Mouse (Mus musculus): Measurements from ENCODE around the gene Lamb3. TPM values are rescaled to one million over a fixed set of nuclear protein-coding genes. Genes with fewer than 3 reads are reported as not detected.

Lamb3 gene
- total and polyA plus RNA-seq, 3 experiments = 10.1 to 14.6 (median 12.3) TPM

- H3K9ac ChIP-seq (ENCODE audit: insufficient read depth, low read depth) = no peak overlapping the region
- in situ Hi-C loops (cut with MboI; ENCODE audit: low pct_ligation_motif_present, low pct_unique_long_range_greater_than_20kb, low sequenced_read_pairs) (no loop called here), dilution Hi-C loops (cut with MboI; ENCODE audit: extremely low pct_ligation_motif_present, extremely low pct_unique_long_range_greater_than_20kb, low sequenced_read_pairs) (no loop called here)
- H3K27ac ChIP-seq (ENCODE audit: insufficient read depth, low read depth) = no peak overlapping the region
- H3K4me2 ChIP-seq (ENCODE audit: insufficient read depth, low read depth, poor library complexity, severe bottlenecking) = no peak overlapping the region
- no peak overlapping the region for H3K4me3 ChIP-seq (replicated peaks in 1 of 3; ENCODE audit: low read depth in 2 of 3, low read length in 2 of 3, poor library complexity in 1 of 3)
- peaks cover 12 to 27% of the 10 kb centered on the region in 2 experiments for H3K4me1 ChIP-seq (ENCODE audit: control insufficient read depth in 1 of 2, insufficient read depth in 2 of 2)
- peaks cover 5 to 42% of the 10 kb centered on the region in 2 experiments for H3K36me3 ChIP-seq (replicated peaks in 1 of 2; ENCODE audit: control insufficient read depth in 1 of 2, insufficient read depth in 1 of 2, low read length in 1 of 2)
- no peak for TF ChIP-seq POLR2AphosphoS2 (IDR thresholded peaks at IDR 0.05; ENCODE audit: low read depth, low read length)
- no peaks in the 10 kb centered on the region for H3K79me2 ChIP-seq (replicated peaks; ENCODE audit: control insufficient read depth, extremely low read depth, insufficient read depth, poor library complexity, severe bottlenecking)
- no peaks in the 10 kb centered on the region for H3K9me3 ChIP-seq (replicated peaks; ENCODE audit: low read length)
- H3K27me3 ChIP-seq (replicated peaks) = no peaks in the 10 kb centered on the region
- no peak for DNase-seq (ENCODE audit: extremely low read depth)
These were observed 54.5 kb downstream of the Lamb3 start for GRCm38 (mm10) chr1:193261897-193262548.

DNA sequence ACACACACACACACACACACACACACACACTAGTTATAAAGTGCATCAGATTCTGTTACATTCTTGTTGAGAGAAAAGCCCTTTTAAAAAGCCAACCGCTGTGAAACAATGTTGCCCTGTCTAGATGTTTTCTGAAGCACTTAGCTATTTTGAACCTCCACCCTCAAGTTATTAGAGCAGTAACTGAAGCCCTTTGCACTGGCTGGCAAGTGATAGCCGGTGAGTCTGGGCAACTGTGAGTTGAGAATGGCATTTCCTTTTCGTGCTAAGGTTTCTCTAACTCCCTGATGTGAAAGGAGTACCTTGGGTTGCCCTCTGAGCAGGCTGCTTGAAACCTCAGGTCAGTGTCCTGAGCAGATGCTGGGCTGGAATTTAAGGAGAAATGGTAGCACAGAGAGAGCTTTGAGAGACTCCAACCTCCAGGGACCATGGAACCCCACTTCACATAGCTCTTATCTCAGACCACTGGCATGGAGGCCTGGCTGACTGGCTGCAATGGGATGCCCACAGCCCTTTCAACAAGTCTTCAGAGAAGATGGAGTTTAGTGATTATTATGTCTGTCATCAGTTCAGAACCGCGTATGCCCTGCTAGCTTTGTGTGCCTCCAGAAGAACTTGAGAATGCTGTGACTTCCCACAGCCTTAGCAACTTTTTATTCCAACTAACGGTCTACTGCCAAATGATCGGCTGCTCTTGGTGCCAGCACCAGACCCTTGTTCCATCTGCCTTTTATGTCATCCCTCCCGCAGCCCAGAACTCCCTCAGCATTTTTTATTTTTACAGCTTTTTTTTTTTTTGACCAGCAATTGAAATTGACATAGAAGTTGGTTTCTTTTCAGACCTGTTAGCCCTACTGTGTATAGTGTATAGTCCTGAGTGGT lies 55.8 kb downstream of the Lamb3 start:
- TF ChIP-seq MAZ (IDR thresholded peaks at IDR 0.05; ENCODE audit: low read depth, low read length) = no peak
- TF ChIP-seq TBP (conservative IDR thresholded peaks at IDR 0.05; ENCODE audit: low read depth, low read length) = no peak
- TF ChIP-seq CHD1 (IDR thresholded peaks at IDR 0.05; ENCODE audit: low read depth, low read length) = no peak
- TF ChIP-seq MAX (IDR thresholded peaks at IDR 0.05; ENCODE audit: low read length) = no peak
- no peak for TF ChIP-seq ZMIZ1 (IDR thresholded peaks at IDR 0.05; ENCODE audit: low read depth, low read length)
- no peak for TF ChIP-seq ZNF384 (IDR thresholded peaks at IDR 0.05; ENCODE audit: low read depth, low read length)
- TF ChIP-seq USF1 (IDR thresholded peaks at IDR 0.05; ENCODE audit: low read depth, low read length) = no peak
- no peak for TF ChIP-seq NRF1 (IDR thresholded peaks at IDR 0.05; ENCODE audit: low read depth, low read length)
- no peak for TF ChIP-seq USF2 (conservative IDR thresholded peaks at IDR 0.05; ENCODE audit: low read depth, low read length)
- TF ChIP-seq JUN (IDR thresholded peaks at IDR 0.05; ENCODE audit: insufficient read depth, low read depth, low read length) = no peak
- TF ChIP-seq HCFC1 (IDR thresholded peaks at IDR 0.05; ENCODE audit: low read depth, low read length) = no peak
- no peak for TF ChIP-seq ZC3H11A (IDR thresholded peaks at IDR 0.05; ENCODE audit: low read depth, low read length)
- no peak for TF ChIP-seq TCF12 (IDR thresholded peaks at IDR 0.05; ENCODE audit: low read depth, low read length)
- H3K4me1 ChIP-seq (ENCODE audit: control insufficient read depth in 1 of 2, insufficient read depth in 2 of 2) = peaks cover 12 to 27% of the 10 kb centered on the region in 2 experiments
- H3K9ac ChIP-seq (ENCODE audit: insufficient read depth, low read depth) = no peak overlapping the region
- peak overlapping the region in 1 of 3 experiments; percentile 16 for H3K4me3 ChIP-seq (replicated peaks in 1 of 3; ENCODE audit: low read depth in 2 of 3, low read length in 2 of 3, poor library complexity in 1 of 3)
- H3K9me3 ChIP-seq (replicated peaks; ENCODE audit: low read length) = no peaks in the 10 kb centered on the region
- no peaks in the 10 kb centered on the region for H3K27me3 ChIP-seq (replicated peaks)
- no peak for DNase-seq (ENCODE audit: extremely low read depth)
- in situ Hi-C loops (cut with MboI; ENCODE audit: low pct_ligation_motif_present, low pct_unique_long_range_greater_than_20kb, low sequenced_read_pairs) (no loop called here), dilution Hi-C loops (cut with MboI; ENCODE audit: extremely low pct_ligation_motif_present, extremely low pct_unique_long_range_greater_than_20kb, low sequenced_read_pairs) (no loop called here)
- H3K36me3 ChIP-seq (replicated peaks in 1 of 2; ENCODE audit: control insufficient read depth in 1 of 2, insufficient read depth in 1 of 2, low read length in 1 of 2) = peaks cover 5 to 44% of the 10 kb centered on the region in 2 experiments
- H3K79me2 ChIP-seq (replicated peaks; ENCODE audit: control insufficient read depth, extremely low read depth, insufficient read depth, poor library complexity, severe bottlenecking) = no peaks in the 10 kb centered on the region
- H3K4me2 ChIP-seq (ENCODE audit: insufficient read depth, low read depth, poor library complexity, severe bottlenecking) = no peak overlapping the region
- no peak overlapping the region for H3K27ac ChIP-seq (ENCODE audit: insufficient read depth, low read depth)

Measured in CH12.LX (cell line).